Mouse (Mus musculus) Patski (cell line): ENCODE data around the gene Pla2g3. TPM values are rescaled to one million over a fixed set of nuclear protein-coding genes. Genes with fewer than 3 reads are reported as not detected.
A peak's percentile ranks its signal among the peaks of the same experiment; 100 is the strongest.

Experiments used
- ATAC-seq: fragments of 100-300 bp; one replicate; pipeline ENCODE4 v1.8.0; 2021
- CTCF ChIA-PET: fragments of 350-600 bp; sonication (Branson Sonifier 250); formaldehyde crosslinking; loops from one replicate; lab custom pipeline; 2022; ENCODE audit warnings: inconsistent platforms; lab: Charles Lee
- POLR2A ChIA-PET: fragments of 350-600 bp; sonication (Branson Sonifier 250); formaldehyde crosslinking; loops from one replicate; lab custom pipeline; 2022; ENCODE audit warnings: antibody characterized with exemption, inconsistent platforms; lab: Charles Lee
- DNase-seq: peaks from one replicate; pipeline ENCODE4 v3.0.0-alpha.2; 2011; ENCODE audit warnings: low read depth, low spot score
- H3K27me3 ChIP-seq: fragments of 371-371 bp; one replicate; pipeline ENCODE4 v1.5.1; 2021
- CTCF ChIP-seq: fragments of 100-300 bp; IDR thresholded peaks from one replicate; pipeline ENCODE4 v1.5.1; 2021
- in situ Hi-C: fragments of 300-500 bp; cut with MboI; formaldehyde crosslinking; loops from 3 replicates; pipeline ENCODE4 v1.11.1; 2018; ENCODE audit warnings: low pct_unique_long_range_greater_than_20kb, mixed read lengths
- polyA plus RNA-seq: library from polyadenylated mRNA; unstranded; gene quantifications from one replicate; pipeline ENCODE4 v1.2.3, GENCODE M21; 2021

The Pla2g3 gene
- polyA plus RNA-seq, 1 experiment from 2014 or later: 0.37 TPM

GRCm38 (mm10) chr11:3456354-3456753 lies 31.7 kb upstream of the Pla2g3 start:
- peak; percentile 84 for TF ChIP-seq CTCF
- DNase-seq (no peak), ATAC-seq (no peak)
- in situ Hi-C loops: no loop called here
- ChIA-PET POLR2A (interaction anchor here (0.9 kb wide), 1 partner anchor 10 kb away, joined by 9 read pairs; no protein-coding TSS in a partner anchor), CTCF (interaction anchor here (0.8 to 1.6 kb wide), 5 partner anchors 8 to 68 kb away, joined by 3 to 4 read pairs (median 3); partner anchors contain the start of genes Inpp5j and Selenom)
- H3K27me3 ChIP-seq: no peaks in the 10 kb centered on the region

GRCm38 (mm10) chr11:3458428-3459104 lies 29.5 kb upstream of the Pla2g3 start:
- in situ Hi-C loops: no loop called here
- ChIA-PET CTCF (interaction anchor here (0.9 to 2.2 kb wide), 2 partner anchors 9 to 56 kb away, joined by 3 to 5 read pairs; partner anchors contain the start of gene Selenom), POLR2A (no interaction called here)
- no peak for TF ChIP-seq CTCF
- ATAC-seq: no peak
- no peak for DNase-seq
- no peaks in the 10 kb centered on the region for H3K27me3 ChIP-seq

DNA sequence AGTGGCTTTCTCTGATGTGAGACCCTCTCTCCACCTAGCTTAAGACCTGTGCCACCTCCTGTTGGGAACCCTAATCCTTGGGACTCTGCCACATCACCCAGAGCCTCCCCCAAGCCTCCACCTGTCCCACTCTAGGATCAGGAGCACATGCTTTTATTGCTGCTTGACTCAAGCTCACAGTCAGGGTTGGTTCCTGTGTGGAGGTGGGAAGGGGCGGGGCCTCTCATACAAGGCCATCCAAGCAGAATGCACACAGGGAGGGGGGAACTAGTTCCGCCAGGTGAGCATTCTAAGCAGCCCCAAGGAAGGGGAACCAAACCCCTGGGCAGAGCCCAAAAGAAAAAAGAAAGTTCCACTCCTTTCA lies 29.0 kb upstream of the Pla2g3 start:
- no peak for TF ChIP-seq CTCF
- in situ Hi-C loops: no loop called here
- ChIA-PET CTCF (interaction anchor here (2.2 kb wide), 1 partner anchor 55 kb away, joined by 5 read pairs; the partner anchor contains the start of gene Selenom), POLR2A (no interaction called here)
- H3K27me3 ChIP-seq: no peaks in the 10 kb centered on the region
- ATAC-seq (no peak), DNase-seq (no peak)

- DNase-seq: no peak
- TF ChIP-seq CTCF: no peak
- ChIA-PET CTCF (interaction anchor here (0.9 to 3.0 kb wide), 4 partner anchors 11 to 56 kb away, joined by 3 to 8 read pairs (median 6); partner anchors contain the start of gene Selenom), POLR2A (no interaction called here)
- no peak for ATAC-seq
- in situ Hi-C loops: no loop called here
- no peaks in the 10 kb centered on the region for H3K27me3 ChIP-seq
Measured at GRCm38 (mm10) chr11:3462846-3463245, 25.2 kb upstream of the Pla2g3 start.

DNA sequence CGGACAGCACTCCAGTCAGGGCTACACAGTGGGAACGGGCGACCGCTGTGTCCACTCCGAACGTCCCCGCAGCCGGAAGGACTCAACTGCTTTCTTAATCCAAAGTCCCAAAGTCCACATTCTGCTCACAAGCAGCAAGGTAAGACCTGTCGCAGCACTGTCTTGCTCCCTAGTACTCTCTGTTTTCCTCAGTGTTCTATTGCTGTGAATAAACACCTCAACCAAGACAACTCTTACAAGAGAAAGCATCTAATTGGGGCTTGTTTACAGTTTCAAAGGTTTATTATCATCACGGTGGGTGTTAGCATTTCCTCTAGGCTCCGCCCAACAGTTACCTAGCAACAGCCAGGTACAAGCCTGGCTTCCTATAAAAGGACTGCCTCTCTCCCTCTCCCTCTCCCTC lies 16.6 kb upstream of the Pla2g3 start:
- in situ Hi-C loops: loop anchor here (10.0 kb wide), 1 partner anchor 133 kb away; no protein-coding TSS in a partner anchor
- CTCF ChIA-PET: interaction anchor here (2.0 kb wide), 1 partner anchor 44 kb away, joined by 14 read pairs; the partner anchor contains the start of gene Selenom
- ATAC-seq: no peak
- no peak for DNase-seq
- POLR2A ChIA-PET: no interaction called here
- TF ChIP-seq CTCF: no peak
- H3K27me3 ChIP-seq: no peaks in the 10 kb centered on the region

GRCm38 (mm10) chr11:3472484-3472883 lies 15.6 kb upstream of the Pla2g3 start:
- DNase-seq (peak; percentile 25), ATAC-seq (no peak)
- TF ChIP-seq CTCF: peak; percentile 89
- POLR2A ChIA-PET: interaction anchor here (1.9 kb wide), 1 partner anchor 37 kb away, joined by 5 read pairs; no protein-coding TSS in a partner anchor
- in situ Hi-C loops: loop anchor here (10.0 kb wide), 1 partner anchor 132 kb away; no protein-coding TSS in a partner anchor
- no peaks in the 10 kb centered on the region for H3K27me3 ChIP-seq
- CTCF ChIA-PET: interaction anchor here (0.7 to 6.6 kb wide), 4 partner anchors 11 to 342 kb away, joined by 3 to 154 read pairs (median 4); partner anchors contain the start of gene Selenom

DNA sequence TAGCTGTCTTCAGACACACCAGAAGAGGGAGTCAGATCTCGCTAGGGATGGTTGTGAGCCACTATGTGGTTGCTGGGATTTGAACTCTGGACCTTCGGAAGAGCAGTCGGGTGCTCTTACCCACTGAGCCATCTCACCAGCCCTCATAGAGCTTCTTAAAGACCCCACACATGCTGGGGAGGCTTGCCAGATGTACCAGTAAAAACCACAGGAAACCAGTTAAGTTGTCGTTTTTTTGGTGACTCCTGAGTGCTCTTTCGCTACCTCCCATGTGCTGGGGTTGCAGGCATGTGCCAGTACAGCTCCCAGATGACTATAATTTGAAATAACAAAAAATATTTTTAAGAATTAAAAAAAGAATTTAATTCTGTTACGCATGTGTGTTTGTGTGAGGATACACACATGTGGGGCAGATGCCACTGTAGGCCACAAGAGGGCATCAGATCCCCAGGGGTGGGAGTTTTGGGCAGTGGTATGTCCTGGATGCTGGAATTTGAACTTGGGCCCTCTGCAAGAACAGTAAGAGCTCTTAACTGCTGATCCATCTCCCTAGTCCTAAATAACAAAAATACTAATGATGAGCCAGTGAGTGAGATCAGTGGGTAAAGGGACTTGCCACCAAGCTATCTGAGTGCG lies 13.5 kb upstream of the Pla2g3 start:
- H3K27me3 ChIP-seq: no peaks in the 10 kb centered on the region
- ChIA-PET POLR2A (interaction anchor here (0.9 to 1.6 kb wide), 2 partner anchors 9 to 40 kb away, joined by 3 to 7 read pairs; partner anchors contain the start of gene Selenom), CTCF (interaction anchor here (0.9 to 6.6 kb wide), 14 partner anchors 9 to 332 kb away, joined by 3 to 154 read pairs (median 4); partner anchors contain the start of genes Inpp5j and Selenom)
- TF ChIP-seq CTCF: peak; percentile 93
- ATAC-seq: no peak
- no peak for DNase-seq
- in situ Hi-C loops: loop anchor here (5.0 to 10.0 kb wide), 2 partner anchors 38 to 130 kb away; partner anchors contain the start of gene Selenom

- DNase-seq: no peak
- no peaks in the 10 kb centered on the region for H3K27me3 ChIP-seq
- ChIA-PET POLR2A (interaction anchor here (1.4 to 1.6 kb wide), 2 partner anchors 39 to 41 kb away, joined by 4 to 7 read pairs; partner anchors contain the start of gene Selenom), CTCF (interaction anchor here (1.1 to 6.6 kb wide), 10 partner anchors 9 to 331 kb away, joined by 3 to 154 read pairs (median 4); partner anchors contain the start of genes Inpp5j and Selenom)
- TF ChIP-seq CTCF: no peak
- in situ Hi-C loops: loop anchor here (5.0 to 10.0 kb wide), 2 partner anchors 37 to 129 kb away; partner anchors contain the start of gene Selenom
- ATAC-seq: no peak
Measured at GRCm38 (mm10) chr11:3475489-3475888, 12.6 kb upstream of the Pla2g3 start.

GRCm38 (mm10) chr11:3483980-3484642 lies 4.0 kb upstream of the Pla2g3 start:
- TF ChIP-seq CTCF: no peak
- DNase-seq (no peak), ATAC-seq (no peak)
- in situ Hi-C loops: no loop called here
- ChIA-PET POLR2A (no interaction called here), CTCF (interaction anchor here (1.1 to 2.0 kb wide), 2 partner anchors 10 to 30 kb away, joined by 4 to 13 read pairs; partner anchors contain the start of gene Selenom)
- no peaks in the 10 kb centered on the region for H3K27me3 ChIP-seq
